Mouse (Mus musculus) right cerebral cortex, postnatal 25 days (tissue): ENCODE results near the gene Pde8b.

Experiments
- DNase-seq: peaks from one replicate; pipeline ENCODE4 v3.0.0; 2022

Gene Pde8b

DNA sequence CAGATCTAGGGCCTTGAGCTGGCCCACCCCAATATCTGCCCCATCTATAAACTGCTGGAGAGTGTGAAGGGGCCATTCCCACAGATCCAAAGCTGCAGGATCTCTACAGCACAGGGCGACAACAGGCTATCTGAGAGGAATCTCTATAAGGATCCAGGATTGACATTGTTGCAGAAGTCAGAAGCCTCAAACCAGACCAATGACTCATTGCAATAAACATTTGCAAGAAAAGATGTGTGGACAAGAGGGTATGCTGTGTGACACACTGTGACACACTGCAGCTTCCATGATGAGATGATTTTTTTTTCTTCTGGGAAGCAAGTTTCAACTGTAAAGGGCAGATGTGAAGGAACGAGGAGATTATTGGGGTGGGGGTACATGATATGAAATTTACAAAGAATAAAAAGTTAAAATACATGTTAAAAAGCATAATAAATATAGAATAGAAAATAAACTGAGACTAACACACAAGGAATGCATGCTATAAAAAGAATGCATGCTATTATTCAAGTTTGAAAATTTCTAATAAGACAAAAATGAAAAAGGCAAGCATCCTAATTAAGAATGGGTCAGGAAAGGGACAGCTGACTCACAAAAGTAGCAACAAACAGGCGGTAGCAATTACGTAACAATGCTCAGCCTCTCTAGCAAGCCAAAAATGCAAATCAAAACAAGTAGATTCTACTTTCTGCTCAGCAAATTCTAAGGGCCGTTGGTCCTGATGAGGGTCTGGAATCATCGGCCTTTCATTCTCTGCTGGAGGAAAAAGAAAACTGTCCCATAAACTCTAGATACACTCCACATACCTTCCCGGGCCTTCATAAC is 114.6 kb downstream of the Pde8b start:
- DNase-seq: no peak

DNA sequence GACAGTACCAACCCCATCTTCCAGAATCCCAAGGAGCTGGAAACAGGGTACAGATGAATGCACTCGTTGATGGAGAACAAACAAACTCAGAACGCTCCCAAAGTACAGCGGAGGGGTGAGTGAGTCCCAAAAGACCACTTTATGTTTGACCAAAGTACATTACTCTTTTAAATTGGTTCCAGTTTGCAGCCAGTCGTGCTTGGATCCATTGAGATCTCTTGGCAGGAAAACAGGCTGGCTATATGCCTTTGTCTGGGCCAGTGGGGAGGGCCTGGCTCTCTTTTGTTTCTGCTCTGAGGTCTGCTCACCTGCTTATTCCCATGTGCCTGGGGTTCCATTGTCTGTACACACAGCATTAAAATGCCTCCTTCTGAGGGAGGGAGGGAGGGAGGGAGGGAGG is 118.3 kb downstream of the Pde8b start:
- DNase-seq: no peak

DNA sequence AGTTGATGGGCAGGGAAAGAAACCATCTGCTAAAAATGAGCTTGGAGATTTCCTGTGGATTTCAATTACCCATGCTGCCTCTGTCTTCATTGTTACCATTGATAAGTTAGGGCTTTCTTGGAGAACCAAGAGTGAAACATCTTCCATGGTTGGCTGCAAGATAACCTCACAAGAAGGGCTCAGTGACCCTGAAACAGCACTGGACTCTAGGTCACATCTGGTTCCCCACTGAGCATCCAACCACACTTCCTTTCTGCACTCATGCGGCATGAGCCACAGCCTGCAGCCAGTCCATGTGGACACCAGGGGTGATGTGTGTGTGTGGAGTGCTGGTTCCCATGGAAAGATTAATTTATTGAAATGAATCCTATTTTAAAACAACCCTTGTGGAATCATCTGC is 119.1 kb downstream of the Pde8b start:
- DNase-seq: no peak

DNA sequence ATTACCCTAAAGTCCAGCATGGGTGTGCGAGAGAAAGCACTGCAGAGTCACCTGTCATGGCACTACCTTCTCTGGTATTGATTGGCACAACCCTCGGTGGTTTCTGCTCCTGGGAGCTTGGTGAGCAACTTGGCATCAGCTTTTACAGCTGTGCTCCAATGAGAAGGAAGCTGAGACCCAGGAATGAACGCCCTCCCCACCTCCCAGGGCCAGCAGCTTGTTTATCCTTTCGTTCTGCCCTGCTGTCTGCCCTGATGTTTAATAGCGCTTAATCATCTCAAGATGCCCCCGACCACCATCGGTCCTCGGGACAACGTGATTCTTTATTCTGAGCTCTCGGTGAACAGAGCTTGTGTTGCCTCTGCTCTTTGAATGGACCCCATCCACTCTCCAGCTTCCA is 122.8 kb downstream of the Pde8b start:
- no peak for DNase-seq

DNA sequence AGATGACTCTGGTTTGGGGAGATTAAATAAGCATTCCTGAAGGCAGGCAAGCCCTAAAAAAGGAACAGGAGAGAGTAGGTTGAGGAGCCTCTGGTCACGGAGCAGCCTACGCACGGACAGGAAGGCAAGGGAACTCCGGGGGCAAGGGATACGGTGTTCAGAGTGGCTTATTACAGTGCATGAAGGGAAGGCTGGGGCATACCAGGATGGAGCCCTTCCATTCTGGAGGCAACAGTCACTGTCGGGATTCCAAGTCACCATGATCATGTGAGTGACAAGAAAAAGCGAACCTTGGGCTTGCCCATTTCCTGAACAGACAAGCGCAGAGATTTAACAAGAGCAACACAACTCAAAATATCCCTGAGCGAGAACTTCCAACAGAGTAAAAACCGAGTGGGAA is 123.3 kb downstream of the Pde8b start:
- DNase-seq: no peak

DNA sequence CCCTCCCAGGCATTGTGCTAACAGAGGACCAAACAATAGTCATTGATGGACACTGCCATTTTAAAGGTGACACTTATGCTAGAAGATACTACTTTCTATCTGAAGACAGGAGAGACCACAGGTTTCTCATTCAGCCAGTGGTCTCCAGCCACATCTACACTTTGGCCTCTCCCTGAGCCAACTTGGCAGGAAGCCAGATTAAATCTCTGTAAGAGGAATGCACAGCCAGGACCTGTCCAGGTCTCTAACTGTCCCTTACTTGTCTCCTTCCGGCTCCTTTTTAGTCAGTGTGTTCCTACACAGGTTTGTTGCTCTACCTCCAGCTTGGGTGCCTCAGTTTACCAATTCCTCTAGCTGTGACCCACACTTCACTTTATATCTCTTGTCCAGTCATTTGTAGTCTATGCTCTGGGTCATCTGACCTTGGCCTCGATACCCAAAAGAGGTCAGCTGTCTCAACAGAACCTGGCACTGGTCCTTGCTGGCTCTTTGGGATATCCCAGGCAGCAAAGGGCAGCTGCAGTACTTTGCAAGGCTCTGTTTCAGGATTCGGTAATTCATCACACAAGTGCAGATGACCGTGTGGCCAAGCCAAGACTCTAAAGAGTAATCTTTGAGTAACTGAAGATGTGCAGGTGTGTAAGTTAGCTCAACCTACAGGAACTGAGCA is 124.5 kb downstream of the Pde8b start:
- no peak for DNase-seq

DNA sequence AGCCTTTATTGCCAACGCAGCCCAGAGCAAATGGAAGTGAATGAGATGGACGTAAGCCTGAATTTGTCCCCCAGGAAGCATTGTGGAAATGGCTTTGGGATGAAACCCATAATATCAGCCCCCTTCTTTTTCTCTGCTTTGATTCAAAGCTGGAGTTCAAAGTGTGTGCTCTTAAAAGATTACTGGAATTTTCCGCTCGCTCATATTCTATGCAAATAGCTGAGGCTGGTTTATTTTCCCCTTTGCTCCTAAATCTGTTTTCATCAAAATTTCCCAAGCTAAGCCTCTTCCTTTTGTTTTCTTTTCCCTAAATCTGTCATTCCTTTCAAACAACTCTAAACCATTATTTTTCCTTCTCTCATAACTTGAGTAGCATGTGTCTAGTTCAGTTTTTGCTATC is 129.6 kb downstream of the Pde8b start:
- no peak for DNase-seq

DNA sequence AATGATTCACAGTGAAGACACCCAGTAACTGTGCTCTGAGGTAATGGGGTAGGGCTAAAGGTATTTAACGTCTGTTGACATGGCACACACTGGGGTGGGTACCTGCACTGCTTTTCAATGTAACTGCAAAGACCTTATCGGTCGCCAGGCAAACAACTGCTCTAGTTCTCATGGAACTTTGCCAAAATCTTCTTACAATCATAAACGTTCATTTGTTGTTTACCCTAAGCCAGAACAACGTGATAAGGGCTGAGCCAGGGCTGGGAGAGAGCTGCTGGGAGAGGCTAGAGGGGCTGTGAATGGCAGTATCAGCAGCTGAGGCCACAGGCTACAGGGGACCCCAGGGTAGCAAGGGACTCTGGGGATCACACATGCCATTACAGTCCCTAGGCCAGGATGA is 136.4 kb downstream of the Pde8b start:
- DNase-seq: no peak

DNA sequence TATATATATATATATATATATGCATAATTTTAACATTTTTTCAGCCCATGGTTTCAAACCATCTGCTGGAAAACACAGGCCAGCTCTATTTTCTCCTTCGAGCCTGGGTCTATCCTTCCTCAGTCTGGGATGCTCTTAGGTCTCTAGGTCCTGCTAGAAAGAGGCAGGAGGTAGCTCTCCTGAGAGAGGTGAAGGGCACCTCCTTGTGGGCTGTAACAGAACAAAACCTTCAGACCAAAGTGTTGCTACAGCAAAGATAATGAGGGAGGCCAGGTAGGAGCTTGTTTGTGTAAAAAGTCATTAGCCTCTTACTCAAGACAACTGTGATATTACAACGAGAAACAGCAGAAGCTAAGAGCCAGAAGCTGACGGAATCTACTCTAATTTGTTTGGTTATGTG is 140.6 kb downstream of the Pde8b start:
- DNase-seq: no peak

DNA sequence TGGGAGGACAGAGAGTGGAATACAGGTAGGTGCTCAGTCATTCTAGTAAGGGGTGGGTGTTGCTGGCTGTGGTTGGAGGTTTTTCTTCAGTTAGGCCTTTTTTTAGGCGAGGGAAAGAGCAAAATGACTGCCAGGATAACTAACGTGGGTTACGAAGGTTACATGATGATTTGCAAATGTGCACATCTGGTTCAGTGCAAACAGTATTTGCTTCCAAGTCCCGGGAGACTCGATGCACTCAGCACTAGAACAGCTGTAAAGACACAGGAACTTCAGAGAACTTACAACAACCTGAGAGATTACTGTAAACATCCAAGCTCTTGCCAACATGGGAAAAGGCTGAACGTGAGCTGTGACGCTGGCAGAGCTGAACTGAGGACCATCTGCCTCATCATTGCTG is 142.1 kb downstream of the Pde8b start:
- no peak for DNase-seq

DNA sequence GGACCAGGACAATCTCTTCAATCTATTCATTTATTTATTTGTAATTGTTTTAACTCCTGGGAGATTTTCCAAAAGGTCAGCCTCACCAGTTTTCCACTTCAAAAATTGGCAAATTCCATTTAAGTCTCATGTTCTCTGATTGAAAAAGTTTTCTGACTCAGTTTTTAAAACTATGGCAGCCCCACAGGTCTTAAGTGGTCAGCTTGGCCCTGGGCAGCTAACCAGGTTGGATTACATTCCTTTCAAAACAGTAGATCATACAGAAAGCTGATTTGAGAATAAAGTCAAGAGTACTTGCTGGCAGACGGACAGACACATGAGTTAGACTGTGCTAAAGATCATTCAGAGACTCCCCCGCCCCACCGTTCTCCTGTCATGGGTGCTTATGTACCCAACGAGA is 145.3 kb downstream of the Pde8b start:
- DNase-seq: no peak

DNA sequence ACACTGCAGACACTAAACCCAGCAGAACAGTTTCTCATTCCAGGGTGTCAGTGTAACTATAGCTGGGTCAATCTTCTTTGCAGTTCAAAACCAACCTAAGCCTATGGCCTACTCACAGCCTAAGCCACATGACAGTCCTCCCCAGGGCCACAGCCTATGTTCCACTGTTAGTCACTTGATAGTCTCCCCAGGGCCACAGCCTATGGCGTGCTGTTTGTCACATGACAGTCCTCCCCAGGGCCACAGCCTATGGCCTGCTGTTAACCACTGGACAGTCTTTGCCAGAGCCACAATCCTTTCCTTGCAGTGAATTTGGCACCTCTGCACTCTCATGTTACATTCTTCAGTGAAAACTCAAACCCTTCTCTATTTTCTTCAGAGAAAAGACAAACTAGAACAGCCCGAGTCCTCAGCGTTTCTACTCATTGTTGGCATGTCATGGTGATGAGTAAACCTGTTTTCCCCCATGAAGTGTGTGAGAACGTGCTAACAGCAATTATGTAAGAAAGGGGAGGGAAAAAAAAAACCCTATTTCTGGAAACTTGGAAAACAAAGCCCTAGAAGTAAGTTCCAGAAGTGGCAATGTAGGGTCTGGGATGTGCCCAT is 147.0 kb downstream of the Pde8b start:
- DNase-seq: no peak

DNA sequence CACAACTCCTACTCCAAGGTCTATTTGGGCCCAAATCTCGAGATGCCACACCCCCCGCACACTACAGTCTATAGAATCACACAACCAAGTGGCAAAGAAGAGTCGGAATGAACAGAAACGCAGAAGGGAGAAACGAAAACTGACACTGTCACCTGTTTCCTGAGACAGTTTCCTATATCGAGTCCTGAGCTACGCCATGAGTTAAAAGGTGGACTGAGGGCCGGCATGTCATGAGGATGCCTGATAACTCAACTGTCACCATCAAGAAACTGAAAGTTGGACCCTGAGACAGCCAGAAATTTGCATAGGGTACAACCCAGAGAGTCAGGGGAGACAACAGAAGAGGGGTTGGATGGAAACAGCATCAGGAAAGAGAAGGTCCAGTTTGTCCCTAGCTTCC is 148.8 kb downstream of the Pde8b start:
- DNase-seq: no peak

DNA sequence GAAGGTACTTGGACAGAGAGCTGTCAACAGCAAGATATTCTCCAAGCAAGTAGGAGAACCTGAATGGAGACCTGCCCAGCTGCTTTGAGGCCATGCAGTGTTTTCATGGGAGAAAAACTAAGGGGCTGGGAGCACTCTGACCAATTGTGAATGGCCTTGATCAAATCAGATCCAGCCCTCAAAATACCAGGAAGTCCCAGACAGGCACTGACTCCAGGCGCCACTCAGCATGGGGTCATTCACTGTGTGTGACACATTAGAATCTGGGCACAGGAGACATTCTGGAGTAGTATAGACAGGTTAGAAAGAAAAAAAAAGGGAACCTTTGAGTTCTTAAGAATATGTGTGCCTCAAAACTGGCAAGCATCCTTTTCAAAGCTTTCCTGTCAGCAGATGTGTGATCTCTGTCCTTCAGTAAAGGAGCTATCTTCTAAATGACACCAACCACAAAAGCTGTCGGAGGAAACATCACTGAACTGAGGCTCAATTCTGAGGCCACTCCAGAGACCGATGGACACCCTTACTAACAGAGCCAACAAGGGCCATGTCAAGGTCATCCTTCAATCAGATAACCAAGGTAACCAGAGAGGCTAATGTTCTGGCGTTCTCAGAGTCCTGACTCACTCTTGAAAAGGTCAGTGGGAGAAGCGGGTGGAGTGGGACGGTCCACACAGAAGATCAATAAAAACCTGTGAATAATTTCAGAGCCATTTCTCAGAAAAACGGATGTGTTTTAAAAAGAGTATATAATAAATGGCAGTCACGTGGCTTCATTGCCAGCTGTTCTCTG is 151.0 kb downstream of the Pde8b start:
- no peak for DNase-seq

DNA sequence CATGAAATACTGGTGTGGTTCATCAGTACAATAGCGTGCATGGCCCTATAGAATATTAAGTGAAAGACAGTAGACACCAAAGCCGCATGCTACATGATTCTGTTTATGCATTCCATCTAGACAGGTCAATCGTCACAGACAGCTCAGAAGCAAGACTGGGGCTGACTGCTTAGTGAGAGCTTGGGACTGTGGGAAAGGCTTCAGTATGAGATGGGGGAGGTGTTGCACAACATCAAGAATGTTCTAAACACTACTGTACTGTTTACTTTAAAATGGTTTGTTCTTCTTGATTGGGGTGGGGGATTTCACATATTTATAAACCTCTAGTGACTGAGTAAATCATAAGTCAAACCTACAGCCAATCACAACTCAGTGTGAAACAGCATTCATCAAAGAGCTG is 153.5 kb downstream of the Pde8b start:
- DNase-seq: no peak

DNA sequence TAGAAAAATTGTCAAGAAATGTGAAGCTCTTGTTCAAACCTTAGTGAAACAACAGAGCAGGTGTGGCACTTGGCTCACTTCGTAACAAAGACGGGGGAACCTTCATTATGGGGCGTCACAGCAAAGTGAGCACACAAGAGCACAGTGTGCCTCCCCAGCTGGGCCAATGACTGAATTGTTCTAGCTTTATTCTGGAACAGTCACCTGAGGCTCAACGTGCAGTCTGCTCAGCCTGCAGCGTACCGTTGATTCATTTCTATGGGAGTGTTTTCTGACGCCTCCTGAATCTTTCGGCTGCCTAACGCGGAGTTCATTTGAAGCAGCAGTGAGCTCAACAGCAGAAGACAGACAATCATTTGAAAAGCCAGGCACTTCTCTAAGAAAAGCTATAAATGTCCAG is 154.3 kb downstream of the Pde8b start:
- DNase-seq: peak; percentile 44

DNA sequence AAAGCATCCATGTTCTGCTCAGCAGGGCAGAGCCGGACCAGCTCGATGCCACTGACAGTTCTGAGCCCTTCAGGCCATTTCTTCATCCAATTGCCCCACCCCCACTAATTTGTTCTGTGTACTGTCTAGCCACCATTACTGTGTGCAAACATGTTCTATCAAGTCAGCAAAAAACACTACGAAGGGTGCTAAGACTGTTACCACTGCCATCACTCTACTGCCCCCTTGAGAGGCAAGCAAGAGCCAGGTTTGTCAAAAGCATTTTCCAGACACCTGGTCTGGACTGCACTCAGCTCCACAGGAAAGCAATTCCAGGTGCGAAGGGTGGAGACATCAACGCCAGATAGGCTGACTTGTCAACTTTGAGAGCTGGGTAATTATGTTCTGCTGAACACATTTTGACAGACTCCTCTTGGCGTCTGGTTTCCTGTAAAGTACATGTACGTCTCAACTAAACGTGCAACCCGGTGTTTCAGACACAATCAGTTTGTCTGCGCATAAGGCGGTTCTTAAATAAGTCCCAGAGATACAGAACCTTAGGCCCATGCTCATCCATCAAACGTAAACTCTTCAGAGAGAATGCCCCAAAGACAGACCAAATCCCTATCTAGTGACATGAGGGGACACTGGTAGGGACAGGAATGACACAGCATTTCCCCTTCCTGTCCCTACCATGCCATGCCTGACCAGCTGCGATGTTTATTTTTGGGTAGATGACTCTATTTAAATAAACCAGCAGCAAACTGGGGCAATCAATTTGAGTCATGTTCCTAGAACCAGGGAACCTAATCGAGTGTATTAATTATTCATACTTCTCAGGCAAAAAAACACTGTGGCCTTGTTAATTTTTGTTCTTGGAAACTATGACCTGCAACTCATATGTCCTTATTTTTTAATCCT is 158.3 kb downstream of the Pde8b start:
- DNase-seq: no peak

DNA sequence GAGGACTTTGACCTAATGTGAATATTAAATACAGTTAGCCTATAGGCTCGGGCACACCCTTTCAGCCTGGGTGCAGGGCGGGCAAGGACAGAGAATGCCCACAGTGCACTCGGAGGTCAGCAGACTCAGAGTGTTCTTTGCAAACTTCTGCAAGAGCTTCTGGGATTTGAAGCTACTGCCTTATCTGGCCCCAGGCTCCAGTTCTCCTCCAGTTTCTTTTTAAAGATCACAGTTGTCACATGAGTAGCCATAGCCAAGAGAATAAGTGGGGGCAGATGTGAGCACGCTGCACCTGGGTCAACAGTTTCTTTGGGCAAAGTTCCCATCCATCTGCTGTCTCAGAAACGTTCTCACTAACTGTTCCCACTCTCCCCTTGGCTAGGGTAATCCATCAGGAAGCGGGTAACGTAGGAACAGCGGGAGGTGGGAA is 162.8 kb downstream of the Pde8b start:
- no peak for DNase-seq

DNA sequence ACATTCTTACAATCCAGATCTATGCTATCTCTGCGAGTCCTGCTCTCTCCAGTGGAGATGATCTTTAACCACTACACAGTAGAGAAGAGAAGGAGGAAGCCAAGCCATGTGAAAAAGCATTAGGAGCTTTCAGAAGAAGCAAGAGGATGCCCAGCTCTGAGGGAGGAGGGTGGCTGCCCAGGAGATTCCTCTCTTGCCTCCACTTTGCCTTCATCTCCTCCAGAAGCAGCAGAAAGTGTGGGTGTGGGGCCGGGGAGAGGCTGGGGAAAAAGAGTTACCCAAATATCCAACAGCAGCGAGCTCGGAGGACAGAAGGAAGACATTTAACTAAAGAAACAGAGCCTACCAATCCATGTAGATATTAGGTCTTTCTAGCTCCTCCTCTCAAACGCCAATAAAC is 164.1 kb downstream of the Pde8b start:
- no peak for DNase-seq

DNA sequence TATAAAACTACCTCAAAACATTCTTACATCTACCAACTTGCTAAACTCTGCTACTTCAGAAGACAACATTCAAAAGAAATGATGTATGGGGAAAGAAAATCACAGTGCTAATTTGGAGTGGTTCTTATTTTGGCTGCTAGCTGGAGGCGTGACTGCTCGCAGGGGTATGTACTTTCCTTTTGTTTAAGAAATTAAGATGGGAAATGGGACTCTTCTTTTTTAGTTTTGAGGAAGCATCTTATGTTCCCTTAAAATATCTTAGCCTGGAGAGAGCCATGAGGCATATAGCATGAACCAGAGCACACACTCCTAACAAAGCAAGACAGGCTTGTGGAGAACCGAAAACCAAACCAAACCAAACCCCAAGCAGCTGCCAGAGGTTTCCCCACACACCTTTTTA is 167.5 kb downstream of the Pde8b start:
- DNase-seq: no peak

DNA sequence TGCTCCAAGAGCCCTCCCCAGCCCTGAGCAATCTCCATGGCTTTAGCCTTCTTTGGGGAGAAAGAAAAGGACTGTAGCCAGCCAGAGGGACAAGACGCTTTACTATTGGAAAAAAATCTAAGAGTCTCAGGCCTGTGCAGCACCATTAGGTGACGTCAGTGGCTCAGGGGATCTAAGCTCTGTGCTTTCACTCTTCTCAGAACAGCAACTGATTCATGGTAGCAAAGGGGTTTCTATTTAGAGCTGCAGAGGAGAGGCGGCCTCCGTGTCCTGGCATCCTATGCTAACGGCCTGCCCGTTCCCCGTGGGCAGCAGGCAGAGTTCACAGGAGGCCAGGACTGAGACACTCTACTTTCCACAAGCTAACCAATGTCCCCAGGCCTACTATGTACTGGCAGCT is 169.1 kb downstream of the Pde8b start:
- DNase-seq: peak; percentile 57

DNA sequence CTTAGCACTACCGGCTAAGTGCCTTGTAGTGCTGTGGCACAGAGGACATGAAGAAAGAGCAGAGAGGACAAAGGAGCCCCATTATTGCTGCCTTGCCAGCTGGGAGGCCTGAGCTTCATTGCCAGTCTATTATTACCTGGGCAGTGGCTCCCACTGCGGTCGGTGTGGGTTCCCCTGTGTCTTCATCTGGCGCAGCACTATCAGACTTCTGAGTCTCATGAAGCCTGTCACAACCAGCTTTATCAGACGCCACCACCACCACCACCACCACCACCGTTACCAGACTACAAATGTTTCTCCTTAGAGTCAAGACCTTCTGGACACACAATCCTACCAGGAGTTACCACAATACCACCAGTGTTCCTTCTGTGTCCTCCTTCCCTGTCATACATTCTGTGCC is 171.6 kb downstream of the Pde8b start:
- DNase-seq: no peak
